Mouse (Mus musculus): ENCODE measurements around the gene Men1. TPM values are rescaled to one million over a fixed set of nuclear protein-coding genes. Genes with fewer than 3 reads are reported as not detected.

Gene Men1
- total RNA-seq, 2 experiments from 2014 or later: 6.2 to 6.9 TPM

GRCm38 (mm10) chr19:6390251-6390650 lies 55.5 kb downstream of the Men1 start:
- DNase-seq (ENCODE audit: low spot score): no peak

Small RNA genes within 50 kb of the gene (microRNA-seq; reads per million reads assigned to microRNA genes)
- gene Mir6989: not detected

Other genes starting within 250 kb of the Men1 start
- gene Cdca5, start 250.0 kb upstream of the Men1 start, total RNA-seq (2021): not detected
- not detected for gene AC131692.1, start 240.6 kb upstream of the Men1 start, total RNA-seq (2021)
- gene Naaladl1, start 229.2 kb upstream of the Men1 start, total RNA-seq (2021): not detected
- 1 to 10 TPM; 8.6 to 9.7 TPM for gene Sac3d1, start 216.3 kb upstream of the Men1 start, total RNA-seq (2021)
- gene Snx15, start 206.7 kb upstream of the Men1 start, total RNA-seq (2021): 10 to 100 TPM in 1 of 2 experiments, 1 to 10 TPM in 1; 9.7 to 10.9 TPM
- gene Batf2, start 194.0 kb upstream of the Men1 start, total RNA-seq (2021): under 1 TPM; 0.37 to 0.43 TPM
- 10 to 100 TPM; 73.7 to 73.9 TPM for gene Arl2, start 193.4 kb upstream of the Men1 start, total RNA-seq (2021)
- gene Majin, start 150.6 kb upstream of the Men1 start, total RNA-seq (2021): not detected
- not detected for gene Gpha2, start 108.6 kb upstream of the Men1 start, total RNA-seq (2021)
- gene Ppp2r5b, start 99.1 kb upstream of the Men1 start, total RNA-seq (2021): 10 to 100 TPM; 34.9 to 38.2 TPM
- 10 to 100 TPM; 16.7 to 20.0 TPM for gene Atg2a, start 93.3 kb upstream of the Men1 start, total RNA-seq (2021)
- gene Ehd1, start 58.3 kb upstream of the Men1 start, total RNA-seq (2021): 10 to 100 TPM; 30.2 to 40.3 TPM
- 1 to 10 TPM; 6.4 to 8.8 TPM for gene Cdc42bpg, start 28.5 kb upstream of the Men1 start, total RNA-seq (2021)
- 1 to 10 TPM; 7.4 to 8.3 TPM for gene Map4k2, start 6.2 kb downstream of the Men1 start, total RNA-seq (2021)
- gene Sf1, start 28.7 kb downstream of the Men1 start, total RNA-seq (2021): 10 to 100 TPM; 76.2 to 89.8 TPM
- 1,000 to 10,000 TPM; 7,185 to 8,344 TPM for gene Pygm, start 49.4 kb downstream of the Men1 start, total RNA-seq (2021)
- 10 to 100 TPM in 1 of 2 experiments, 1 to 10 TPM in 1; 8.3 to 18.2 TPM for gene Rasgrp2, start 64.4 kb downstream of the Men1 start, total RNA-seq (2021)
- 1 to 10 TPM; 1.1 to 1.3 TPM for gene Nrxn2, start 83.8 kb downstream of the Men1 start, total RNA-seq (2021)
- under 1 TPM in 1 of 2 experiments, not detected in 1; 0.11 TPM for gene Slc22a12, start 208.1 kb downstream of the Men1 start, total RNA-seq (2021)